Mouse (Mus musculus) heart, embryonic 15.5 days (tissue): ENCODE measurements around the gene Gadd45g. TPM values are rescaled to one million over a fixed set of nuclear protein-coding genes. Genes with fewer than 3 reads are reported as not detected.
"Not testable (repeated sequence)": the region's sequence is repeated elsewhere in the genome, so short reads cannot be mapped to it uniquely, and the experiment has no call there.

Source experiments
- ATAC-seq: fragments of 200-750 bp; cut with Nextera tagmentation; replicated peaks from 2 replicates; pipeline ENCODE4 v1.8.0; 2017; ENCODE audit warnings: low read depth, moderate TSS enrichment; ENCODE audit not compliant: insufficient number of reproducible peaks, insufficient read depth, low FRiP score
- H3K27ac ChIP-seq: fragments of 300-500 bp; sonication (generic); 2 replicates; pipeline ENCODE4 v1.5.1; 2015; ENCODE audit warnings: mild to moderate bottlenecking, inconsistent platforms
- H3K27me3 ChIP-seq: fragments of 300-500 bp; sonication (generic); 2 replicates; pipeline ENCODE4 v1.6.1; 2015; ENCODE audit warnings: inconsistent platforms
- H3K36me3 ChIP-seq: fragments of 300-500 bp; sonication (generic); 2 replicates; pipeline ENCODE4 v1.6.1; 2015; ENCODE audit warnings: mild to moderate bottlenecking, inconsistent platforms
- H3K4me1 ChIP-seq: fragments of 300-500 bp; sonication (generic); replicated peaks from 2 replicates; pipeline ENCODE4 v1.6.1; 2015; ENCODE audit warnings: inconsistent platforms
- H3K4me2 ChIP-seq: fragments of 300-500 bp; sonication (generic); 2 replicates; pipeline ENCODE4 v1.6.1; 2015; ENCODE audit warnings: inconsistent platforms, mild to moderate bottlenecking, moderate library complexity
- H3K4me3 ChIP-seq: fragments of 300-500 bp; sonication (generic); 2 replicates; pipeline ENCODE4 v1.5.1; 2015; ENCODE audit warnings: mild to moderate bottlenecking, inconsistent platforms
- H3K9ac ChIP-seq: fragments of 300-500 bp; sonication (generic); 2 replicates; pipeline ENCODE4 v1.6.1; 2015; ENCODE audit warnings: mild to moderate bottlenecking, inconsistent platforms
- H3K9me3 ChIP-seq: fragments of 300-500 bp; sonication (generic); replicated peaks from 2 replicates; pipeline ENCODE4 v1.6.1; 2016; ENCODE audit warnings: inconsistent platforms
- WGBS: fragments of 180-500 bp; shearing (Covaris S2); methylation state at CpG from one replicate; pipeline ENCODE4 v1.1.7; 2015; ENCODE audit warnings: mixed read lengths; 5-methylcytosine and 5-hydroxymethylcytosine counted together
- polyA plus RNA-seq: library from polyadenylated mRNA; unstranded; fragments of >200 nt; fragmentation: Nextera tagmentation; extraction: Ambion mirVana; gene quantifications from 2 replicates; pipeline ENCODE4 v1.2.1, GENCODE M21; 2015

The Gadd45g gene
- polyA plus RNA-seq, 1 experiment from 2014 or later, result 49.1 TPM

GRCm38 (mm10) chr13:51816559-51817041 is 29.9 kb upstream of the Gadd45g start:
- no peak overlapping the region for H3K4me2 ChIP-seq
- no peak overlapping the region for H3K4me3 ChIP-seq
- H3K27ac ChIP-seq, result peak overlapping the region; percentile 60
- no peak for ATAC-seq
- no peaks in the 10 kb centered on the region for H3K36me3 ChIP-seq
- no peaks in the 10 kb centered on the region for H3K9me3 ChIP-seq
- H3K4me1 ChIP-seq, result peaks cover 25% of the 10 kb centered on the region
- 57% methylated on average over 5 of the region's 5 CpGs for WGBS
- H3K9ac ChIP-seq, result no peak overlapping the region
- no peaks in the 10 kb centered on the region for H3K27me3 ChIP-seq

GRCm38 (mm10) chr13:51818170-51818943 is 28.1 kb upstream of the Gadd45g start:
- Histone ChIP-seq H3K27me3 (no peaks in the 10 kb centered on the region), H3K27ac (no peak overlapping the region), H3K4me2 (no peak overlapping the region), H3K36me3 (no peaks in the 10 kb centered on the region), H3K4me1 (peaks cover 25% of the 10 kb centered on the region), H3K4me3 (no peak overlapping the region), H3K9me3 (no peaks in the 10 kb centered on the region), H3K9ac (no peak overlapping the region)
- ATAC-seq, result 0 out of 2 replicates have a peak, but pooled peaks have one; percentile 13
- WGBS, result 42% methylated on average over 6 of the region's 6 CpGs

- Histone ChIP-seq H3K4me3 (no peak overlapping the region), H3K4me1 (peaks cover 22% of the 10 kb centered on the region), H3K9ac (no peak overlapping the region), H3K27ac (no peak overlapping the region), H3K27me3 (no peaks in the 10 kb centered on the region), H3K4me2 (no peak overlapping the region), H3K36me3 (no peaks in the 10 kb centered on the region), H3K9me3 (no peaks in the 10 kb centered on the region)
- no peak for ATAC-seq
- whole genome bisulfite sequencing, result 52% methylated on average over 3 of the region's 3 CpGs
These were observed 27.5 kb upstream of the Gadd45g start for GRCm38 (mm10) chr13:51818944-51819326.

DNA sequence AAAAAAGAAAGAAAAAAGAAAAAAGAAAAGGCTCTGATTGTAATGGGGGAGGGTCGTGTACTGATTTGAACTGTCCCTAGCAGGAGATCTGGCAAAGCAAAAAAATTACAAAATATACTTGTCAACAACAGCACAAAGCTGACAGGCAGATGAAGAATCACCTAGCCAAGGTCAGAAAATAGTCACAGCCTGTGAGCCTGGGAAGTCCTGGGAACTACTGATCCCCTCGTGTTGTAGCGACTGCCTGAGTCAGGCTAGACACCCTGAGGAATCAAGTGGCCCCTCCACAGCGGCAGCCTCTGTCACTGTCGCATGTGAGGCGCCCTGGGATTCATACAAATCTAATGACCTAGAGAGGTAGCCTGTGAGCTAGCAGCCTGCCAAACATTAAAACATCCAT is 27.1 kb upstream of the Gadd45g start:
- no peak for ATAC-seq
- no peak overlapping the region for H3K4me2 ChIP-seq
- no peak overlapping the region for H3K4me3 ChIP-seq
- 72% methylated on average over 6 of the region's 6 CpGs for WGBS
- no peaks in the 10 kb centered on the region for H3K27me3 ChIP-seq
- H3K9ac ChIP-seq, result no peak overlapping the region
- H3K27ac ChIP-seq, result no peak overlapping the region
- no peaks in the 10 kb centered on the region for H3K36me3 ChIP-seq
- H3K4me1 ChIP-seq, result peaks cover 24% of the 10 kb centered on the region
- H3K9me3 ChIP-seq, result no peaks in the 10 kb centered on the region

GRCm38 (mm10) chr13:51821988-51822387 is 24.5 kb upstream of the Gadd45g start:
- H3K4me1 ChIP-seq, result peaks cover 18% of the 10 kb centered on the region

GRCm38 (mm10) chr13:51823822-51824495 is 22.5 kb upstream of the Gadd45g start:
- 55% methylated on average over 8 of the region's 8 CpGs for WGBS
- Histone ChIP-seq H3K9ac (no peak overlapping the region), H3K4me3 (no peak overlapping the region), H3K4me1 (peaks cover 12% of the 10 kb centered on the region), H3K4me2 (no peak overlapping the region), H3K27me3 (no peaks in the 10 kb centered on the region), H3K36me3 (no peaks in the 10 kb centered on the region), H3K9me3 (no peaks in the 10 kb centered on the region), H3K27ac (no peak overlapping the region)
- ATAC-seq, result no peak

More at GRCm38 (mm10) chr13:51821988-51822387, 24.5 kb upstream of the Gadd45g start:
- Histone ChIP-seq H3K4me3 (no peak overlapping the region), H3K36me3 (no peaks in the 10 kb centered on the region), H3K9me3 (no peaks in the 10 kb centered on the region), H3K9ac (no peak overlapping the region), H3K4me2 (no peak overlapping the region), H3K27ac (no peak overlapping the region), H3K27me3 (no peaks in the 10 kb centered on the region)
- no peak for ATAC-seq
- WGBS, result 56% methylated on average over 3 of the region's 3 CpGs

- Histone ChIP-seq H3K27ac (no peak overlapping the region), H3K9me3 (no peaks in the 10 kb centered on the region), H3K36me3 (no peaks in the 10 kb centered on the region), H3K4me3 (no peak overlapping the region), H3K4me2 (no peak overlapping the region), H3K27me3 (no peaks in the 10 kb centered on the region), H3K9ac (no peak overlapping the region), H3K4me1 (peaks cover 3% of the 10 kb centered on the region; the same call in 1 of the 2 replicates)
- 31% methylated on average over 10 of the region's 10 CpGs for WGBS
- ATAC-seq, result no peak
These were observed 15.6 kb upstream of the Gadd45g start for GRCm38 (mm10) chr13:51830744-51831450.

DNA sequence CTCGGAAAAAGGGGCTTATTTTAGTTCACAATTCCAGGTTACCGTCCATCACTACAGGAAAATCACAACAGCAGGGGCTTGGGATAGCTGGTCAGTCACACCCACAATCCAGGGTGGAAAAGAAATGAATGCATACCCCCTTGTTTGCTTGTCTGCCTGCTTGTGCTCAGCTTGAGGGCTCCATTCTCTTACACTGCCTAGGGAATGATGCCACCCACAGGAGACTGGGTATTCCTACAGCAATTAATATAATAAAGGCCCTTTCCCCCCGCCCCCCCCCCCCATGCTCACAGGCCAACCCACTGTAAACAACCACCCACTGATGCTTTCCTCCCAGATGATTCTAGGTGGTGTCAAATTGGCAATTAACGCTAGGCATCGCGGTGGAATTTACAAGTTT is 14.0 kb upstream of the Gadd45g start:
- no peak overlapping the region for H3K4me3 ChIP-seq
- 86% methylated on average over 6 of the region's 6 CpGs for WGBS
- H3K4me1 ChIP-seq, result peaks cover 3% of the 10 kb centered on the region; the same call in 1 of the 2 replicates
- no peak overlapping the region for H3K27ac ChIP-seq
- ATAC-seq, result no peak
- H3K4me2 ChIP-seq, result no peak overlapping the region
- H3K36me3 ChIP-seq, result no peaks in the 10 kb centered on the region
- no peak overlapping the region for H3K9ac ChIP-seq
- no peaks in the 10 kb centered on the region for H3K27me3 ChIP-seq
- H3K9me3 ChIP-seq, result no peaks in the 10 kb centered on the region

- H3K27ac ChIP-seq, result no peak overlapping the region
- no peak overlapping the region for H3K9ac ChIP-seq
- H3K27me3 ChIP-seq, result 0 out of 2 replicates have a peak, but pooled peaks cover 2% of the 10 kb centered on the region
- no peak overlapping the region for H3K4me3 ChIP-seq
- ATAC-seq, result peak; percentile 13; the same call in 1 of the 2 replicates
- WGBS, result 62% methylated on average over 2 of the region's 2 CpGs
- H3K4me1 ChIP-seq, result peaks cover 3% of the 10 kb centered on the region; the same call in 1 of the 2 replicates
- no peaks in the 10 kb centered on the region for H3K9me3 ChIP-seq
- no peak overlapping the region for H3K4me2 ChIP-seq
- H3K36me3 ChIP-seq, result no peaks in the 10 kb centered on the region
These were observed 12.9 kb upstream of the Gadd45g start for GRCm38 (mm10) chr13:51833611-51834010.

DNA sequence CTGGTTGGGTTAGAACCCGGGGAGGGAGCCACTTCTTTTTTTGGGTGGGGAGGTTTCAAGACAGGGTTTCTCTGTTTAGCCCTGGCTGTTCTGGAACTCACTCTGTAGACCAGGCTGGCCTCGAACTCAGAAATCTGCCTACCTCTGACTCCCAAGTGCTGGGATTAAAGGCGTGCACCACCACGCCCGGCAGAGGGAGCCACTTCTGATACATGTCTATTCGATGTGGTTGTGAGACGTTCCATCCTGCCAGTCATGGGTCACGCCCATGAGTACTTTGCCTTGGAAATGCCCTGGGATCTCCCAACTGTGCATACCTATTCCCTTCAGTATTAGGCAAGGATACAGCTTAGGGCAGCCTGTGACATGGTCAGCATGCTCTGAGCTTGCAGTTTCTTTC is 12.5 kb upstream of the Gadd45g start:
- H3K9me3 ChIP-seq, H3K4me3 ChIP-seq, H3K27me3 ChIP-seq, ATAC-seq, H3K36me3 ChIP-seq, H3K4me1 ChIP-seq, H3K4me2 ChIP-seq, H3K27ac ChIP-seq, H3K9ac ChIP-seq: not testable (repeated sequence)
- WGBS, result 64% methylated on average over 8 of the region's 8 CpGs

DNA sequence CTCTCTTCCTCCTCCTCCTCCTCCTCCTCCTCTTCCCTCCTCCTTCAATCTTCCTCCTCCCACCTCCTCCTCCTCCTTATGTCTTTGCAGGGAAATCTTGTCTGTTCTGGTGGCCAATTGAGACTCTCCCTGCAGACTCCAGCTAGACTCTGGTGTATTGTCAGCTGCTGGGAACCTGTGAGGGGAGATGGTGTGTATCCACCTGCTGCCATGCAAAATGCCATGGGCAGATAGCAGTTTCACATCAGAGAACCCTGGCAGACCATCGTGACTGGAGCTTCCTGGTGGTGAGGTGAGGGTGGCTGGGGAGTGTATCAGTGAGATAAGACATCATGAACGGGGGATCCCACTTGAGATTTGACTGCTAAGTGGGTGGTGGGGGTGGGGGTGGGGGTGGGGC is 12.0 kb upstream of the Gadd45g start:
- no peak overlapping the region for H3K27ac ChIP-seq
- no peak for ATAC-seq
- H3K4me1 ChIP-seq, result peaks cover 3% of the 10 kb centered on the region; the same call in 1 of the 2 replicates
- H3K4me2 ChIP-seq, result no peak overlapping the region
- no peak overlapping the region for H3K9ac ChIP-seq
- H3K27me3 ChIP-seq, result 0 out of 2 replicates have a peak, but pooled peaks cover 3% of the 10 kb centered on the region
- H3K36me3 ChIP-seq, result no peaks in the 10 kb centered on the region
- H3K4me3 ChIP-seq, result no peak overlapping the region
- 29% methylated on average over 2 of the region's 2 CpGs for WGBS
- H3K9me3 ChIP-seq, result no peaks in the 10 kb centered on the region
